Mouse (Mus musculus): ENCODE results near the gene Aldh5a1. TPM values are rescaled to one million over a fixed set of nuclear protein-coding genes. Genes with fewer than 3 reads are reported as not detected.
"Not testable (repeated sequence)": the region's sequence is repeated elsewhere in the genome, so short reads cannot be mapped to it uniquely, and the experiment has no call there.

Aldh5a1 gene
- 12.1 and 16.5 TPM in 2 replicates for polyA plus RNA-seq (2014; fragmentation: Nextera tagmentation; extraction: Ambion mirVana)

- no peaks in the 10 kb centered on the region for H3K27me3 ChIP-seq (ENCODE audit: control insufficient read depth, insufficient read depth, low read length)
- peak within 1 kb of the TSS; percentile 86 for H3K27ac ChIP-seq (replicated peaks; ENCODE audit: low read depth, low read length)
- no peaks in the 10 kb centered on the region for H3K36me3 ChIP-seq (ENCODE audit: control insufficient read depth, insufficient read depth, low read length)
- peak within 1 kb of the TSS; percentile 71 for H3K4me2 ChIP-seq (ENCODE audit: low read length)
- H3K9ac ChIP-seq (replicated peaks; ENCODE audit: low read length) = peak within 1 kb of the TSS; percentile 92
- ATAC-seq (ENCODE audit: low FRiP score, low TSS enrichment) = peak; percentile 83
- WGBS = under 1% methylated on average over 75 of the region's 75 CpGs
- peaks cover 18% of the 10 kb centered on the region; the same call in 1 of the 2 replicates for H3K4me1 ChIP-seq (ENCODE audit: control insufficient read depth, insufficient read depth, low read length)
- no peaks in the 10 kb centered on the region for H3K9me3 ChIP-seq (ENCODE audit: control insufficient read depth, low read length)
- peak; percentile 92 for DNase-seq
- H3K4me3 ChIP-seq (replicated peaks; ENCODE audit: low read depth, low read length) = peak within 1 kb of the TSS; percentile 88
Observed at GRCm38 (mm10) chr13:24937108-24937838, at the start of gene Aldh5a1. TSS of gene Aldh5a1 (minus strand) at chr13:24937661.

GRCm38 (mm10) chr13:24985435-24985834 lies 48.0 kb upstream of the Aldh5a1 start:
- WGBS = 46% methylated on average over 2 of the region's 2 CpGs
- no peak overlapping the region for H3K4me2 ChIP-seq (ENCODE audit: low read length)
- H3K36me3 ChIP-seq (ENCODE audit: control insufficient read depth, insufficient read depth, low read length) = peaks cover 11% of the 10 kb centered on the region
- H3K9me3 ChIP-seq (ENCODE audit: control insufficient read depth, low read length) = no peaks in the 10 kb centered on the region
- H3K27ac ChIP-seq (replicated peaks; ENCODE audit: low read depth, low read length) = no peak overlapping the region
- H3K4me1 ChIP-seq (ENCODE audit: control insufficient read depth, insufficient read depth, low read length) = no peaks in the 10 kb centered on the region
- peak; percentile 35 for DNase-seq
- H3K9ac ChIP-seq (replicated peaks; ENCODE audit: low read length) = no peak overlapping the region
- peak; percentile 36; the same call in 1 of the 2 replicates for ATAC-seq (ENCODE audit: low FRiP score, low TSS enrichment)
- no peaks in the 10 kb centered on the region for H3K27me3 ChIP-seq (ENCODE audit: control insufficient read depth, insufficient read depth, low read length)
- no peak overlapping the region for H3K4me3 ChIP-seq (replicated peaks; ENCODE audit: low read depth, low read length)

- no peak for DNase-seq
- no peak for ATAC-seq (ENCODE audit: low FRiP score, low TSS enrichment)
- H3K9ac ChIP-seq (replicated peaks; ENCODE audit: low read length) = no peak overlapping the region
- H3K4me3 ChIP-seq (replicated peaks; ENCODE audit: low read depth, low read length) = no peak overlapping the region
- WGBS = 94% methylated on average over 6 of the region's 6 CpGs
- H3K4me2 ChIP-seq (ENCODE audit: low read length) = no peak overlapping the region
- H3K27me3 ChIP-seq (ENCODE audit: control insufficient read depth, insufficient read depth, low read length) = no peaks in the 10 kb centered on the region
- no peaks in the 10 kb centered on the region for H3K4me1 ChIP-seq (ENCODE audit: control insufficient read depth, insufficient read depth, low read length)
- H3K36me3 ChIP-seq (ENCODE audit: control insufficient read depth, insufficient read depth, low read length) = no peaks in the 10 kb centered on the region; the same call in 1 of the 2 replicates
- H3K27ac ChIP-seq (replicated peaks; ENCODE audit: low read depth, low read length) = no peak overlapping the region
- no peaks in the 10 kb centered on the region for H3K9me3 ChIP-seq (ENCODE audit: control insufficient read depth, low read length)
Observed at GRCm38 (mm10) chr13:24981031-24981430, 43.6 kb upstream of the Aldh5a1 start.

GRCm38 (mm10) chr13:24977820-24978342 lies 40.4 kb upstream of the Aldh5a1 start:
- H3K4me3 ChIP-seq (replicated peaks; ENCODE audit: low read depth, low read length) = no peak overlapping the region
- DNase-seq (no peak), ATAC-seq (ENCODE audit: low FRiP score, low TSS enrichment) (no peak)
- no peaks in the 10 kb centered on the region for H3K4me1 ChIP-seq (ENCODE audit: control insufficient read depth, insufficient read depth, low read length)
- no peaks in the 10 kb centered on the region for H3K9me3 ChIP-seq (ENCODE audit: control insufficient read depth, low read length)
- no peaks in the 10 kb centered on the region; the same call in 1 of the 2 replicates for H3K36me3 ChIP-seq (ENCODE audit: control insufficient read depth, insufficient read depth, low read length)
- WGBS = 87% methylated on average over 5 of the region's 5 CpGs
- H3K4me2 ChIP-seq (ENCODE audit: low read length) = no peak overlapping the region
- H3K27ac ChIP-seq (replicated peaks; ENCODE audit: low read depth, low read length) = no peak overlapping the region
- no peaks in the 10 kb centered on the region for H3K27me3 ChIP-seq (ENCODE audit: control insufficient read depth, insufficient read depth, low read length)
- H3K9ac ChIP-seq (replicated peaks; ENCODE audit: low read length) = no peak overlapping the region

GRCm38 (mm10) chr13:24976384-24976783 lies 38.9 kb upstream of the Aldh5a1 start:
- Histone ChIP-seq H3K27me3 (ENCODE audit: control insufficient read depth, insufficient read depth, low read length) (no peaks in the 10 kb centered on the region), H3K36me3 (ENCODE audit: control insufficient read depth, insufficient read depth, low read length) (no peaks in the 10 kb centered on the region), H3K4me2 (ENCODE audit: low read length) (no peak overlapping the region), H3K27ac (replicated peaks; ENCODE audit: low read depth, low read length) (no peak overlapping the region), H3K9me3 (ENCODE audit: control insufficient read depth, low read length) (no peaks in the 10 kb centered on the region), H3K4me1 (ENCODE audit: control insufficient read depth, insufficient read depth, low read length) (no peaks in the 10 kb centered on the region), H3K4me3 (replicated peaks; ENCODE audit: low read depth, low read length) (no peak overlapping the region), H3K9ac (replicated peaks; ENCODE audit: low read length) (no peak overlapping the region)
- 69% methylated on average over 4 of the region's 4 CpGs for WGBS
- DNase-seq (no peak), ATAC-seq (ENCODE audit: low FRiP score, low TSS enrichment) (no peak)

- H3K4me2 ChIP-seq (ENCODE audit: low read length); H3K9me3 ChIP-seq (ENCODE audit: control insufficient read depth, low read length); ATAC-seq (ENCODE audit: low FRiP score, low TSS enrichment); DNase-seq; H3K9ac ChIP-seq (replicated peaks; ENCODE audit: low read length); H3K4me1 ChIP-seq (ENCODE audit: control insufficient read depth, insufficient read depth, low read length); H3K27ac ChIP-seq (replicated peaks; ENCODE audit: low read depth, low read length); H3K4me3 ChIP-seq (replicated peaks; ENCODE audit: low read depth, low read length); H3K36me3 ChIP-seq (ENCODE audit: control insufficient read depth, insufficient read depth, low read length); H3K27me3 ChIP-seq (ENCODE audit: control insufficient read depth, insufficient read depth, low read length): not testable (repeated sequence)
- 95% methylated on average over 3 of the region's 3 CpGs for WGBS
Observed at GRCm38 (mm10) chr13:24971776-24972175, 34.3 kb upstream of the Aldh5a1 start.

- Histone ChIP-seq H3K4me2 (ENCODE audit: low read length) (peak overlapping the region; percentile 49), H3K4me3 (replicated peaks; ENCODE audit: low read depth, low read length) (peak overlapping the region; percentile 21; the same call in 1 of the 2 replicates), H3K27ac (replicated peaks; ENCODE audit: low read depth, low read length) (no peak overlapping the region), H3K36me3 (ENCODE audit: control insufficient read depth, insufficient read depth, low read length) (no peaks in the 10 kb centered on the region), H3K4me1 (ENCODE audit: control insufficient read depth, insufficient read depth, low read length) (0 out of 2 replicates have a peak, but pooled peaks cover 3% of the 10 kb centered on the region), H3K9ac (replicated peaks; ENCODE audit: low read length) (no peak overlapping the region), H3K9me3 (ENCODE audit: control insufficient read depth, low read length) (no peaks in the 10 kb centered on the region), H3K27me3 (ENCODE audit: control insufficient read depth, insufficient read depth, low read length) (no peaks in the 10 kb centered on the region)
- WGBS = 25% methylated on average over 5 of the region's 5 CpGs
- DNase-seq (peak; percentile 13), ATAC-seq (ENCODE audit: low FRiP score, low TSS enrichment) (0 out of 2 replicates have a peak, but pooled peaks have one; percentile 34)
Observed at GRCm38 (mm10) chr13:24965846-24966201, 28.4 kb upstream of the Aldh5a1 start.

- WGBS = 25% methylated on average over 15 of the region's 15 CpGs
- Histone ChIP-seq H3K4me3 (replicated peaks; ENCODE audit: low read depth, low read length) (peak overlapping the region; percentile 21; the same call in 1 of the 2 replicates), H3K4me2 (ENCODE audit: low read length) (peak overlapping the region; percentile 49), H3K9me3 (ENCODE audit: control insufficient read depth, low read length) (no peaks in the 10 kb centered on the region), H3K27ac (replicated peaks; ENCODE audit: low read depth, low read length) (no peak overlapping the region), H3K9ac (replicated peaks; ENCODE audit: low read length) (no peak overlapping the region), H3K36me3 (ENCODE audit: control insufficient read depth, insufficient read depth, low read length) (no peaks in the 10 kb centered on the region), H3K27me3 (ENCODE audit: control insufficient read depth, insufficient read depth, low read length) (no peaks in the 10 kb centered on the region), H3K4me1 (ENCODE audit: control insufficient read depth, insufficient read depth, low read length) (0 out of 2 replicates have a peak, but pooled peaks cover 3% of the 10 kb centered on the region)
- no peak for ATAC-seq (ENCODE audit: low FRiP score, low TSS enrichment)
- DNase-seq = peak; percentile 37
Observed at GRCm38 (mm10) chr13:24965130-24965845, 27.8 kb upstream of the Aldh5a1 start.
